Mouse (Mus musculus): Measurements from ENCODE around the gene Fbxl18. TPM values are rescaled to one million over a fixed set of nuclear protein-coding genes. Genes with fewer than 3 reads are reported as not detected.

The Fbxl18 gene
- polyA plus RNA-seq, 1 experiment from 2014 or later = 5.8 TPM

- Histone ChIP-seq H3K4me2 (peak overlapping the region; percentile 74), H3K9me3 (replicated peaks) (no peaks in the 10 kb centered on the region), H3K27me3 (replicated peaks) (no peaks in the 10 kb centered on the region), H3K9ac (peak overlapping the region; percentile 100; the same call in 1 of the 2 replicates), H3K4me1 (peaks cover 42% of the 10 kb centered on the region), H3K36me3 (peaks cover 69% of the 10 kb centered on the region), H3K4me3 (peak overlapping the region; percentile 94), H3K27ac (peak overlapping the region; percentile 100)
- WGBS (ENCODE audit: insufficient replicate concordance) = 91% methylated on average over 14 of the region's 14 CpGs
- no peak for ATAC-seq
These were observed 8.4 kb upstream of the Fbxl18 start for GRCm38 (mm10) chr5:142903470-142904207.

- no peak overlapping the region for H3K9ac ChIP-seq
These were observed 7.5 kb upstream of the Fbxl18 start for GRCm38 (mm10) chr5:142902506-142903314.

GRCm38 (mm10) chr5:142901846-142902505, 6.8 kb upstream of the Fbxl18 start:
- Histone ChIP-seq H3K4me3 (no peak overlapping the region), H3K9ac (no peak overlapping the region), H3K4me1 (peaks cover 33% of the 10 kb centered on the region), H3K9me3 (replicated peaks) (no peaks in the 10 kb centered on the region), H3K4me2 (no peak overlapping the region), H3K36me3 (peaks cover 69% of the 10 kb centered on the region), H3K27ac (peak overlapping the region; percentile 46), H3K27me3 (replicated peaks) (no peaks in the 10 kb centered on the region)
- ATAC-seq = no peak
- WGBS (ENCODE audit: insufficient replicate concordance) = 48% methylated on average over 4 of the region's 4 CpGs

More at GRCm38 (mm10) chr5:142902506-142903314, 7.5 kb upstream of the Fbxl18 start:
- Histone ChIP-seq H3K27me3 (replicated peaks) (no peaks in the 10 kb centered on the region), H3K9me3 (replicated peaks) (no peaks in the 10 kb centered on the region), H3K4me1 (peaks cover 36% of the 10 kb centered on the region), H3K4me3 (no peak overlapping the region), H3K27ac (peak overlapping the region; percentile 46), H3K36me3 (peaks cover 69% of the 10 kb centered on the region), H3K4me2 (peak overlapping the region; percentile 15; the same call in 1 of the 2 replicates)
- WGBS (ENCODE audit: insufficient replicate concordance) = 60% methylated on average over 5 of the region's 5 CpGs
- no peak for ATAC-seq

- no peak overlapping the region for H3K9ac ChIP-seq
- H3K4me2 ChIP-seq = no peak overlapping the region
- peak overlapping the region; percentile 46 for H3K27ac ChIP-seq
- 85% methylated on average over 7 of the region's 7 CpGs for WGBS (ENCODE audit: insufficient replicate concordance)
- ATAC-seq = no peak
- peaks cover 69% of the 10 kb centered on the region for H3K36me3 ChIP-seq
- peaks cover 37% of the 10 kb centered on the region for H3K4me1 ChIP-seq
- H3K9me3 ChIP-seq (replicated peaks) = no peaks in the 10 kb centered on the region
- no peaks in the 10 kb centered on the region for H3K27me3 ChIP-seq (replicated peaks)
- H3K4me3 ChIP-seq = no peak overlapping the region
These were observed 6.2 kb upstream of the Fbxl18 start for GRCm38 (mm10) chr5:142901355-142901802.

- Histone ChIP-seq H3K4me3 (no peak overlapping the region), H3K4me1 (peaks cover 44% of the 10 kb centered on the region), H3K4me2 (no peak overlapping the region), H3K27ac (peak overlapping the region; percentile 26; the same call in 1 of the 2 replicates), H3K9me3 (replicated peaks) (no peaks in the 10 kb centered on the region), H3K9ac (no peak overlapping the region), H3K27me3 (replicated peaks) (no peaks in the 10 kb centered on the region), H3K36me3 (peaks cover 69% of the 10 kb centered on the region)
- ATAC-seq = no peak
- WGBS (ENCODE audit: insufficient replicate concordance) = 89% methylated on average over 7 of the region's 7 CpGs
These were observed 5.4 kb upstream of the Fbxl18 start for GRCm38 (mm10) chr5:142900651-142901050.

- H3K4me1 ChIP-seq = peaks cover 46% of the 10 kb centered on the region
- no peaks in the 10 kb centered on the region for H3K27me3 ChIP-seq (replicated peaks)
- no peak for ATAC-seq
- no peaks in the 10 kb centered on the region for H3K9me3 ChIP-seq (replicated peaks)
- H3K4me3 ChIP-seq = no peak overlapping the region
- 89% methylated on average over 5 of the region's 5 CpGs for WGBS (ENCODE audit: insufficient replicate concordance)
- H3K36me3 ChIP-seq = peaks cover 63% of the 10 kb centered on the region
- H3K27ac ChIP-seq = 0 out of 2 replicates have a peak overlapping the region, but pooled peaks have one; percentile 28
- H3K4me2 ChIP-seq = no peak overlapping the region
- H3K9ac ChIP-seq = no peak overlapping the region
These were observed 4.8 kb upstream of the Fbxl18 start for GRCm38 (mm10) chr5:142899932-142900533.

GRCm38 (mm10) chr5:142899057-142899601, 3.9 kb upstream of the Fbxl18 start:
- Histone ChIP-seq H3K4me1 (peaks cover 44% of the 10 kb centered on the region), H3K36me3 (peaks cover 54% of the 10 kb centered on the region)
- WGBS (ENCODE audit: insufficient replicate concordance) = 76% methylated on average over 9 of the region's 9 CpGs

GRCm38 (mm10) chr5:142898316-142898715, 3.1 kb upstream of the Fbxl18 start:
- H3K27ac ChIP-seq = no peak overlapping the region
- no peaks in the 10 kb centered on the region for H3K9me3 ChIP-seq (replicated peaks)
- 76% methylated on average over 4 of the region's 4 CpGs for WGBS (ENCODE audit: insufficient replicate concordance)
- no peaks in the 10 kb centered on the region for H3K27me3 ChIP-seq (replicated peaks)
- H3K4me3 ChIP-seq = no peak overlapping the region
- H3K9ac ChIP-seq = no peak overlapping the region
- H3K4me1 ChIP-seq = peaks cover 45% of the 10 kb centered on the region
- H3K36me3 ChIP-seq = peaks cover 46% of the 10 kb centered on the region
- H3K4me2 ChIP-seq = no peak overlapping the region
- no peak for ATAC-seq

More at GRCm38 (mm10) chr5:142899057-142899601, 3.9 kb upstream of the Fbxl18 start:
- Histone ChIP-seq H3K4me2 (no peak overlapping the region), H3K4me3 (no peak overlapping the region), H3K9me3 (replicated peaks) (no peaks in the 10 kb centered on the region), H3K9ac (no peak overlapping the region), H3K27ac (peak overlapping the region; percentile 28; the same call in 1 of the 2 replicates), H3K27me3 (replicated peaks) (no peaks in the 10 kb centered on the region)
- ATAC-seq = no peak

GRCm38 (mm10) chr5:142897568-142898248, 2.5 kb upstream of the Fbxl18 start:
- no peak overlapping the region for H3K4me3 ChIP-seq
- no peak overlapping the region for H3K9ac ChIP-seq
- no peak overlapping the region for H3K27ac ChIP-seq
- no peaks in the 10 kb centered on the region for H3K9me3 ChIP-seq (replicated peaks)
- no peak for ATAC-seq
- H3K36me3 ChIP-seq = peaks cover 40% of the 10 kb centered on the region
- 80% methylated on average over 7 of the region's 7 CpGs for WGBS (ENCODE audit: insufficient replicate concordance)
- H3K4me1 ChIP-seq = peaks cover 41% of the 10 kb centered on the region
- no peaks in the 10 kb centered on the region for H3K27me3 ChIP-seq (replicated peaks)
- H3K4me2 ChIP-seq = no peak overlapping the region

GRCm38 (mm10) chr5:142896713-142897112, 1.5 kb upstream of the Fbxl18 start:
- ATAC-seq = no peak
- Histone ChIP-seq H3K27ac (peak overlapping the region; percentile 79; the same call in 1 of the 2 replicates), H3K27me3 (replicated peaks) (no peaks in the 10 kb centered on the region), H3K9me3 (replicated peaks) (no peaks in the 10 kb centered on the region), H3K4me3 (no peak overlapping the region), H3K4me1 (peaks cover 38% of the 10 kb centered on the region), H3K36me3 (peaks cover 30% of the 10 kb centered on the region), H3K4me2 (peak overlapping the region; percentile 96; the same call in 1 of the 2 replicates), H3K9ac (no peak overlapping the region)
- WGBS (ENCODE audit: insufficient replicate concordance) = 43% methylated on average over 5 of the region's 5 CpGs
